Mouse (Mus musculus) testis, adult 2 months (tissue): Measurements from ENCODE around the gene Nipa2. TPM values are rescaled to one million over a fixed set of nuclear protein-coding genes. Genes with fewer than 3 reads are reported as not detected.

Experiments
- H3K27ac ChIP-seq: fragments of 200-500 bp; 2 replicates; pipeline ENCODE4 v1.5.1; 2012; ENCODE audit warnings: low read depth, low read length; ENCODE audit not compliant: control insufficient read depth, insufficient read depth
- H3K27me3 ChIP-seq: fragments of 200-500 bp; 2 replicates; pipeline ENCODE4 v1.6.1; 2012; ENCODE audit warnings: mild to moderate bottlenecking, low read length, moderate library complexity; ENCODE audit not compliant: control insufficient read depth, insufficient read depth
- H3K36me3 ChIP-seq: fragments of 200-500 bp; 2 replicates; pipeline ENCODE4 v1.6.1; 2012; ENCODE audit warnings: mild to moderate bottlenecking, low read length; ENCODE audit not compliant: control insufficient read depth, insufficient read depth
- H3K4me1 ChIP-seq: fragments of 200-500 bp; 2 replicates; pipeline ENCODE4 v1.6.1; 2012; ENCODE audit warnings: low read length; ENCODE audit not compliant: control insufficient read depth, insufficient read depth
- H3K4me3 ChIP-seq: fragments of 200-500 bp; 2 replicates; pipeline ENCODE4 v1.5.1; 2012; ENCODE audit warnings: low read depth, mild to moderate bottlenecking, low read length, moderate library complexity, mixed read lengths; ENCODE audit not compliant: control insufficient read depth
- CTCF ChIP-seq: fragments of 200-500 bp; IDR thresholded peaks from 2 replicates; pipeline ENCODE4 v1.5.1; 2012; ENCODE audit warnings: low read depth, mild to moderate bottlenecking, inconsistent platforms, low read length, moderate library complexity; ENCODE audit not compliant: control insufficient read depth, insufficient read depth, insufficient replicate concordance
- POLR2A ChIP-seq: fragments of 200-500 bp; IDR thresholded peaks from 2 replicates; pipeline ENCODE4 v1.6.1; 2012; ENCODE audit warnings: low read depth, mild to moderate bottlenecking, inconsistent platforms, low read length, moderate library complexity; ENCODE audit not compliant: control insufficient read depth
- polyA plus RNA-seq: library from polyadenylated mRNA; depleted of rRNA; stranded (reverse); fragments of >200 nt; gene quantifications from 2 replicates; pipeline ENCODE4 v1.2.3, GENCODE M21; 2012

Nipa2 gene
- polyA plus RNA-seq, 1 experiment, result 5.5 TPM

DNA sequence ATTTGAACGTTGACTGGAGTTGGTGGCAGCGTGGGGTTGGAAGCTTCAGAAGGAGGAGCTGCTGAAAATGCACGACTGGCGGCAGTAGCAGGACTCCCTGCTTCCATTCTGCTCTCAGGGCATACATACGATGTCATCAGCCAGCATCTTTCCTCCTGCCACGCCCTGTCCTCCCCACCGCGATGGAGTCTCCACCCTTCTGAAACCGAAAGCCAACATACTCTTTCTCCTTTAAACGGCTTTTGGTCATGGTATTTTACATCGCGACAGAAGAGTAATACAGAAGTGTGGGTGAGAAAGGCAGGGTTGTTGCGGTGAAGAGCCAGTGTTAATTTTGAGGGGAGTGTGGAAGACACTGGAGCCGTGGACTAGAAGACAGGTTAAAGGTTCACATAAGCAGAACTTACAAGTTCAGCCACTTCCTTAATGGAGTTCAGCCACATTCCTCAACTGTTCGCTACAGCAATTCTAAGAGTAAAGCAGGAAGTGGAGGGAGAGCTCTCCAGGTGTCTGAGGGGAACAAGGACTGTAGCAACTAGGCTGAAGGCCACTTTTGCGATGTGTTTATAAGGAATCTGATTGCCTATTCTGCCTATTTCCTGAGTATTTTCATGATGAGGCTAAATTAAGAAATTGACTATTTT is 6.1 kb upstream of the Nipa2 start:
- Histone ChIP-seq H3K4me1 (peaks cover 2% of the 10 kb centered on the region; the same call in 1 of the 2 replicates), H3K27ac (no peak overlapping the region), H3K4me3 (no peak overlapping the region)

DNA sequence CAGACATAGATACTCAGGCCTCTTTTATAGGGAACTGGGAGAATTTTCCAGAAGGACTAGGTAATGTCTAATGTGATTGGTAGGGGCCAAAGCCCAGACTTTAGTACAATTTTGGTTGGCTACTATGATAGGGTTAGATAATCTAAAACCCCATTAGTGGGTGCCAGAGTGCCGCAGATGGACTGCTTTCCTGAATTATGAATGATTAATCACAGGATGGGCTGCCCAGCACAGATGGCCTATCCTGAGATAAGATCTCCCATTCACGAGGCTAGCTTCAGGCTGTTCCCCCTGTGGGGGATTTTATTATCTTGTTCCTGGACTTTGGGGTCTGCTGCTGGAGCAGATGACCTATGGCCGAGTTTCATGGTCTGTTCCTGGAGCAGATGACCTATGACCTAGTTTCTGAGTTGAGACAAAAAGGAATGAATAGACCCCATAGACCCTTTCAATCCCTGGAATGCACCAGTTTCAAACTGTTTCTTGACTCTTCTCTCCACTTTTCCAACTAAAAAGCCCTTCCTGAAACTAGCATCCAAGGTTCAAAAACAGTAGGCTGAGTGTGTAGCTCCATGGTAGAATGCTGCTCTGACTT is 4.7 kb upstream of the Nipa2 start:
- no peak for TF ChIP-seq CTCF
- H3K4me3 ChIP-seq, result no peak overlapping the region
- no peak overlapping the region for H3K27ac ChIP-seq
- H3K36me3 ChIP-seq, result no peaks in the 10 kb centered on the region
- H3K27me3 ChIP-seq, result no peaks in the 10 kb centered on the region
- H3K4me1 ChIP-seq, result peaks cover 2% of the 10 kb centered on the region; the same call in 1 of the 2 replicates

More for the DNA sequence above, 6.1 kb upstream of the Nipa2 start:
- TF ChIP-seq POLR2A (no peak), CTCF (no peak)
- Histone ChIP-seq H3K36me3 (no peaks in the 10 kb centered on the region), H3K27me3 (no peaks in the 10 kb centered on the region)

DNA sequence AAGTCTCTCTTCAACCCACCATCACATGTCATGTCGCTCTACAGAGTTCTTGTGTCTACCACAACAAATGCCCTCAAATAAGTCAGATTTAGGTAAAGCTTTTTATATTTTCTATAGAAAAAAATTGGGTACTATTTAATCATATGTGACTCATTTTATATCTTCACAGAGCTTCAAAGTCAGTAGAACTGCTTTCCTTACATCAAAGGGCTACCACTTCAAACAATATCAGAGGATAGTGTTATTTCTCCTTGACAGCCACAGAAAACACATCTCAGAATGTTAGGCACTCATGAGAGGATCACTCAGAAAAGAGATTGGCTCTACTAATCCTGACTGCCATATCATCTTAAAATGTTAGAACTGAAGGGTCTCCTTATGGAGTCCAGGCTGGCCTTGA is 1.8 kb downstream of the Nipa2 start:
- Histone ChIP-seq H3K36me3 (no peaks in the 10 kb centered on the region), H3K4me1 (no peaks in the 10 kb centered on the region), H3K27me3 (no peaks in the 10 kb centered on the region), H3K4me3 (no peak overlapping the region), H3K27ac (no peak overlapping the region)
- TF ChIP-seq CTCF, result no peak
- no peak for TF ChIP-seq POLR2A

DNA sequence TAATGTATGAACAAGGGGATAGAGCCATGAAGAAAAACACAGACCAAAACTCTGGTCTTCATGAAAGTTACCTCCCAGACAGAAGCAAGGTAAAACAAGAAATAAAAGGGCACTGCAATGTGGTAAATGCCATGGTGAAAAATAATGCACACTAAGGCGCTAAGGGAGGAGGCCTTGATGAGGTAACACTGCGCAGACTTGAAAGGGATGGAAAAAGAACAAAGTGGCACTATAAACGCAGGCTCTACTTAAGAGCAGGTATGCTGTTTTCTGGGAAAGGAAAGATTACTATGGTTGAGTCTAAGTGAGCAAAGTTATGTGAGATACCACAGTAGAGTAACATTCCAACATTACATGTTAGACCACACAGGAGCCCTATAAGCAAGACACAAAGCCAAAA is 2.5 kb downstream of the Nipa2 start:
- H3K4me3 ChIP-seq, result no peak overlapping the region
- H3K27me3 ChIP-seq, result no peaks in the 10 kb centered on the region
- no peak for TF ChIP-seq CTCF
- no peak for TF ChIP-seq POLR2A
- H3K4me1 ChIP-seq, result no peaks in the 10 kb centered on the region
- H3K36me3 ChIP-seq, result no peaks in the 10 kb centered on the region
- no peak overlapping the region for H3K27ac ChIP-seq

DNA sequence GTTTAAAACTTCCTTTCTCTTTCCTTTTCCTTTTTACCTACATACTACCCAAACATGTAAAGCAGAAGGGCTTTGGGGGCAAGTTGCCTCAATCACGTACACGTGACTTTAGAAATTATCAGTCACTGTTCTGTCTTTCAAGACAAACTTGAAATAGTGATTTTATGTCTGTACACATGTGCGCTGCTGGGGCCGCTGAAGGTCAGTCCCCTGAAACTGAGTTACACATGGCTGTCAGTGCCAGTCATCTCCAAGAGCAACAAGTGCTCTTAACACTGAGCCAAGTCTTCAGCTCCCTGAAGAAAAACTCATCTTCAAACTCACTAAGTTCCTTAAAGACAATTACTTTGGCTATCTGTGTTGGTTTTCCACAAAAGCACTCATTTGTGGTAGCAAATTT is 4.4 kb downstream of the Nipa2 start:
- H3K36me3 ChIP-seq, result no peaks in the 10 kb centered on the region

DNA sequence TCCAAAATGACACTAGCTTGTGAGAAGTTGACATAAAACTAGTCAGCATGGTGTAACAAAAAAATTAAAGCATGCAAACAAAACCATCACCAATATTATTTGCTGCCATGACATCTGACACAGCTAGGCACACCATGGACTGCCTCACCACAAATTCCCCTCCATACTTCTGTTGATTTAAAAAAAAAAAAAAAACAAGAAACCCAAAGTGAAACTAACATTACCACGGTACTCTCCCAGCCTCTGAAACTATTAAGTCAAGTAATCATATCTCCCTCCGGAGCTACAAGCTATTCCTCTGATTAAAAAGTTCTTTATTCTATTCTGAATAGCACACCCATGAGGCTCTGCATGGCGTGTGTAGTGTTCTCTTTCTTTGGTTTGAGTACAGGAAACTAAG is 5.1 kb downstream of the Nipa2 start:
- TF ChIP-seq CTCF, result no peak
- no peak for TF ChIP-seq POLR2A
- no peak overlapping the region for H3K27ac ChIP-seq
- no peaks in the 10 kb centered on the region for H3K27me3 ChIP-seq
- no peak overlapping the region for H3K4me3 ChIP-seq
- no peaks in the 10 kb centered on the region for H3K4me1 ChIP-seq
- H3K36me3 ChIP-seq, result no peaks in the 10 kb centered on the region

More for the DNA sequence above, 4.4 kb downstream of the Nipa2 start:
- no peak for TF ChIP-seq CTCF
- no peaks in the 10 kb centered on the region for H3K4me1 ChIP-seq
- H3K27ac ChIP-seq, result no peak overlapping the region
- H3K27me3 ChIP-seq, result no peaks in the 10 kb centered on the region
- H3K4me3 ChIP-seq, result no peak overlapping the region

DNA sequence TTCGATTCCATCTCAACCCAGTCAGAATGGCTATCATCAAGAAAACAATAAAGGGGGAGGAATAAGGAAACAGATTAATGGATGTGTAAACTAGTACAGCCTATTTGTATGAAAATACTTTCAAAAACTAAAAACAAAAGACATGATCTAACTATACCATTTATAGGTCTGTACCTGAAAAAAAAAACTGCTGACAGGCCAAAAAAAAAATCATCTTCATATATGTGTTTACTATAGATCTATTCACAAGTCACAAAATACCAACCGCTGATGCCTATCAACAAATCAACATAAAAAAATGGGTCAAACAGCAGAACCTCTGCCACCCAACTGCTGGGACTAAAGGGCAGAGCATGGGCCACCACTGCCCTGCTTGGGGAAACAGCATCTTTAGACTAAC is 6.2 kb downstream of the Nipa2 start:
- no peak overlapping the region for H3K27ac ChIP-seq
- TF ChIP-seq CTCF (no peak), POLR2A (no peak)
- H3K36me3 ChIP-seq, result no peaks in the 10 kb centered on the region
- H3K4me1 ChIP-seq, result no peaks in the 10 kb centered on the region
- H3K4me3 ChIP-seq, result no peak overlapping the region
- no peaks in the 10 kb centered on the region for H3K27me3 ChIP-seq
